Mouse (Mus musculus) CH12.LX (cell line): ENCODE measurements around the gene Tph1. TPM values are rescaled to one million over a fixed set of nuclear protein-coding genes. Genes with fewer than 3 reads are reported as not detected.

Experiments used
- DNase-seq: peaks from one replicate; pipeline ENCODE4 v3.0.0-alpha.2; 2013; ENCODE audit errors: extremely low read depth
- H3K27ac ChIP-seq: 2 replicates; pipeline ENCODE4 v1.5.1; 2012; ENCODE audit warnings: low read depth, mild to moderate bottlenecking, control low read depth, moderate library complexity; ENCODE audit not compliant: insufficient read depth
- H3K27me3 ChIP-seq: replicated peaks from 2 replicates; pipeline ENCODE3; 2012; ENCODE audit warnings: inconsistent platforms
- H3K36me3 ChIP-seq, 2 experiments: replicated peaks in 1 of 2; 2 replicates each; pipeline versions ENCODE3 to v1.6.1; 2012; ENCODE audit warnings: inconsistent platforms in 1 of 2, low read length in 1 of 2, mild to moderate bottlenecking in 1 of 2, mixed read lengths in 1 of 2, moderate library complexity in 1 of 2; ENCODE audit not compliant: control insufficient read depth in 1 of 2, insufficient read depth in 1 of 2
- H3K4me1 ChIP-seq, 2 experiments: 2 replicates each; pipeline ENCODE4 v1.6.1; 2012; ENCODE audit warnings: inconsistent platforms in 1 of 2, moderate library complexity in 1 of 2; ENCODE audit not compliant: insufficient read depth in 2 of 2, control insufficient read depth in 1 of 2
- H3K4me2 ChIP-seq: 2 replicates; pipeline ENCODE4 v1.6.1; 2012; ENCODE audit warnings: low read depth, mild to moderate bottlenecking, control low read depth; ENCODE audit not compliant: poor library complexity, insufficient read depth, severe bottlenecking
- H3K4me3 ChIP-seq, 3 experiments: fragments of 150-350 bp in 1 of 3; sonication (generic) in 1 of 3; replicated peaks in 1 of 3; 2 replicates each; pipeline versions ENCODE3 to v1.5.1; 2011 to 2012; ENCODE audit warnings: low read depth in 2 of 3, low read length in 2 of 3, mild to moderate bottlenecking in 2 of 3, moderate library complexity in 2 of 3, control low read depth in 1 of 3, improper control_type of control experiment in 1 of 3, inconsistent platforms in 1 of 3, mixed read lengths in 1 of 3; ENCODE audit not compliant: poor library complexity in 1 of 3
- H3K79me2 ChIP-seq: replicated peaks from 2 replicates; pipeline ENCODE4 v1.6.1; 2012; ENCODE audit warnings: mild to moderate bottlenecking, moderate library complexity; ENCODE audit not compliant: control insufficient read depth, poor library complexity, insufficient read depth, severe bottlenecking; ENCODE audit errors: extremely low read depth
- H3K9ac ChIP-seq: 2 replicates; pipeline ENCODE4 v1.6.1; 2012; ENCODE audit warnings: low read depth, mild to moderate bottlenecking, control low read depth, moderate library complexity; ENCODE audit not compliant: insufficient read depth
- H3K9me3 ChIP-seq: replicated peaks from 2 replicates; pipeline ENCODE3; 2012; ENCODE audit warnings: low read length, inconsistent platforms, mixed read lengths
- BHLHE40 ChIP-seq: IDR thresholded peaks from 2 replicates; pipeline ENCODE4 v1.6.1; 2011; ENCODE audit warnings: mild to moderate bottlenecking, low read depth, low read length, improper control_type of control experiment
- CHD1 ChIP-seq: IDR thresholded peaks from 2 replicates; pipeline ENCODE4 v1.6.1; 2012; ENCODE audit warnings: low read depth, low read length, improper control_type of control experiment, inconsistent platforms
- CHD2 ChIP-seq: IDR thresholded peaks from 2 replicates; pipeline ENCODE4 v1.6.1; 2011; ENCODE audit warnings: low read length, improper control_type of control experiment
- CTCF ChIP-seq, 2 experiments: IDR thresholded peaks in 1 of 2; conservative IDR thresholded peaks in 1 of 2; 2 replicates each; pipeline ENCODE4 v1.5.1; 2011 to 2012; ENCODE audit warnings: low read depth in 2 of 2, low read length in 2 of 2, improper control_type of control experiment in 1 of 2, inconsistent platforms in 1 of 2, mild to moderate bottlenecking in 1 of 2, moderate library complexity in 1 of 2
- E2F4 ChIP-seq: IDR thresholded peaks from 2 replicates; pipeline ENCODE4 v1.6.1; 2011; ENCODE audit warnings: low read depth, low read length, improper control_type of control experiment; ENCODE audit not compliant: insufficient replicate concordance
- ELF1 ChIP-seq: IDR thresholded peaks from 2 replicates; pipeline ENCODE4 v1.6.1; 2014; ENCODE audit warnings: low read depth, mild to moderate bottlenecking, inconsistent platforms, low read length, improper control_type of control experiment
- EP300 ChIP-seq: IDR thresholded peaks from 2 replicates; pipeline ENCODE4 v1.6.1; 2011; ENCODE audit warnings: low read length, improper control_type of control experiment
- ETS1 ChIP-seq: conservative IDR thresholded peaks from 2 replicates; pipeline ENCODE4 v1.6.1; 2012; ENCODE audit warnings: low read depth, mild to moderate bottlenecking, inconsistent platforms, low read length, improper control_type of control experiment, moderate library complexity
- GABPA ChIP-seq: IDR thresholded peaks from 2 replicates; pipeline ENCODE4 v1.6.1; 2012; ENCODE audit warnings: low read depth, low read length, improper control_type of control experiment, inconsistent platforms; ENCODE audit not compliant: insufficient replicate concordance
- HCFC1 ChIP-seq: IDR thresholded peaks from 2 replicates; pipeline ENCODE4 v1.6.1; 2012; ENCODE audit warnings: low read depth, mild to moderate bottlenecking, inconsistent platforms, low read length, improper control_type of control experiment
- IRF4 ChIP-seq: IDR thresholded peaks from 2 replicates; pipeline ENCODE4 v1.6.1; 2014; ENCODE audit warnings: low read depth, mild to moderate bottlenecking, inconsistent platforms, low read length, improper control_type of control experiment
- JUN ChIP-seq: IDR thresholded peaks from 2 replicates; pipeline ENCODE4 v1.6.1; 2011; ENCODE audit warnings: low read depth, mild to moderate bottlenecking, low read length, improper control_type of control experiment, moderate library complexity; ENCODE audit not compliant: insufficient read depth
- JUND ChIP-seq: conservative IDR thresholded peaks from 2 replicates; pipeline ENCODE4 v1.6.1; 2011; ENCODE audit warnings: low read depth, low read length, improper control_type of control experiment
- KAT2A ChIP-seq: IDR thresholded peaks from 2 replicates; pipeline ENCODE4 v1.6.1; 2012; ENCODE audit warnings: low read length, improper control_type of control experiment, inconsistent platforms; ENCODE audit not compliant: insufficient replicate concordance
- MAFK ChIP-seq: IDR thresholded peaks from 2 replicates; pipeline ENCODE4 v1.6.1; 2011; ENCODE audit warnings: low read length, improper control_type of control experiment; ENCODE audit not compliant: insufficient replicate concordance
- MAZ ChIP-seq: IDR thresholded peaks from 2 replicates; pipeline ENCODE4 v1.6.1; 2012; ENCODE audit warnings: low read depth, mild to moderate bottlenecking, inconsistent platforms, low read length, improper control_type of control experiment, moderate library complexity
- MEF2A ChIP-seq: IDR thresholded peaks from 2 replicates; pipeline ENCODE4 v1.6.1; 2014; ENCODE audit warnings: low read depth, mild to moderate bottlenecking, inconsistent platforms, low read length, improper control_type of control experiment, borderline replicate concordance
- MXI1 ChIP-seq: IDR thresholded peaks from 2 replicates; pipeline ENCODE4 v1.6.1; 2011; ENCODE audit warnings: mild to moderate bottlenecking, low read depth, low read length, improper control_type of control experiment
- MYC ChIP-seq: IDR thresholded peaks from 2 replicates; pipeline ENCODE4 v1.6.1; 2011; ENCODE audit warnings: low read depth, mild to moderate bottlenecking, improper control_type of control experiment, low read length
- NELFE ChIP-seq: IDR thresholded peaks from 2 replicates; pipeline ENCODE4 v1.6.1; 2011; ENCODE audit warnings: low read depth, low read length, improper control_type of control experiment
- NRF1 ChIP-seq: IDR thresholded peaks from 2 replicates; pipeline ENCODE4 v1.6.1; 2014; ENCODE audit warnings: low read depth, mild to moderate bottlenecking, inconsistent platforms, low read length, improper control_type of control experiment, moderate library complexity
- PAX5 ChIP-seq: IDR thresholded peaks from 2 replicates; pipeline ENCODE4 v1.6.1; 2012; ENCODE audit warnings: low read length, inconsistent platforms, mixed read lengths
- POLR2A ChIP-seq: IDR thresholded peaks from 2 replicates; pipeline ENCODE4 v1.6.1; 2011; ENCODE audit warnings: low read depth, mild to moderate bottlenecking, improper control_type of control experiment, low read length
- RAD21 ChIP-seq: IDR thresholded peaks from 2 replicates; pipeline ENCODE4 v1.6.1; 2011; ENCODE audit warnings: low read depth, mild to moderate bottlenecking, low read length, improper control_type of control experiment, moderate library complexity
- RCOR1 ChIP-seq: conservative IDR thresholded peaks from 2 replicates; pipeline ENCODE4 v1.6.1; 2012; ENCODE audit warnings: low read depth, mild to moderate bottlenecking, inconsistent platforms, low read length, improper control_type of control experiment
- SIN3A ChIP-seq: IDR thresholded peaks from 2 replicates; pipeline ENCODE4 v1.6.1; 2012; ENCODE audit warnings: low read length, improper control_type of control experiment, inconsistent platforms
- SMC3 ChIP-seq: IDR thresholded peaks from 2 replicates; pipeline ENCODE4 v1.6.1; 2011; ENCODE audit warnings: low read depth, low read length, improper control_type of control experiment
- TCF12 ChIP-seq: IDR thresholded peaks from 2 replicates; pipeline ENCODE4 v1.6.1; 2014; ENCODE audit warnings: low read depth, mild to moderate bottlenecking, inconsistent platforms, low read length, improper control_type of control experiment
- UBTF ChIP-seq: IDR thresholded peaks from 2 replicates; pipeline ENCODE4 v1.6.1; 2012; ENCODE audit warnings: low read depth, mild to moderate bottlenecking, inconsistent platforms, low read length, improper control_type of control experiment, moderate library complexity
- USF1 ChIP-seq: IDR thresholded peaks from 2 replicates; pipeline ENCODE4 v1.6.1; 2014; ENCODE audit warnings: low read depth, mild to moderate bottlenecking, inconsistent platforms, low read length, improper control_type of control experiment
- USF2 ChIP-seq: conservative IDR thresholded peaks from 2 replicates; pipeline ENCODE4 v1.6.1; 2011; ENCODE audit warnings: low read depth, low read length, improper control_type of control experiment
- ZC3H11A ChIP-seq: IDR thresholded peaks from 2 replicates; pipeline ENCODE4 v1.6.1; 2012; ENCODE audit warnings: low read depth, mild to moderate bottlenecking, inconsistent platforms, low read length, improper control_type of control experiment
- ZKSCAN1 ChIP-seq: IDR thresholded peaks from 2 replicates; pipeline ENCODE4 v1.6.1; 2012; ENCODE audit warnings: low read depth, inconsistent platforms, low read length, improper control_type of control experiment, borderline replicate concordance
- ZMIZ1 ChIP-seq: IDR thresholded peaks from 2 replicates; pipeline ENCODE4 v1.6.1; 2012; ENCODE audit warnings: low read depth, mild to moderate bottlenecking, inconsistent platforms, low read length, improper control_type of control experiment
- ZNF384 ChIP-seq: IDR thresholded peaks from 2 replicates; pipeline ENCODE4 v1.6.1; 2012; ENCODE audit warnings: low read depth, low read length, improper control_type of control experiment, inconsistent platforms
- dilution Hi-C: fragments of 300-500 bp; cut with MboI; formaldehyde crosslinking; loops from 2 replicates; pipeline ENCODE4 v1.14.3; 2020; ENCODE audit warnings: low sequenced_read_pairs; ENCODE audit not compliant: extremely low pct_unique_long_range_greater_than_20kb, extremely low pct_ligation_motif_present
- in situ Hi-C: fragments of 300-500 bp; cut with MboI; formaldehyde crosslinking; loops from 3 replicates; pipeline ENCODE4 v1.14.3; 2019; ENCODE audit warnings: low sequenced_read_pairs, low pct_ligation_motif_present, low pct_unique_long_range_greater_than_20kb, mixed read lengths
- polyA plus RNA-seq: library from polyadenylated mRNA; unstranded; fragments of >175 nt; gene quantifications from 2 replicates; pipeline ENCODE4 v1.2.1, GENCODE M21; 2012; ENCODE audit warnings: low read depth; ENCODE audit not compliant: insufficient read length
- total RNA-seq, 2 experiments: library from RNA; depleted of rRNA; stranded (reverse); fragments of 300-350 nt in 1 of 2; fragments of >200 nt in 1 of 2; gene quantifications; 2 replicates each; pipeline ENCODE4 v1.2.3; 2012 to 2014

Tph1 gene
- total and polyA plus RNA-seq, 3 experiments: 0.13 TPM; not detected in 2

GRCm38 (mm10) chr7:46607428-46608055, 64.8 kb downstream of the Tph1 start (continued):
- TF ChIP-seq USF1 (peak; percentile 32), RCOR1 (peak; percentile 54; the same call in 1 of the 2 replicates), CHD2 (peak; percentile 30; the same call in 1 of the 2 replicates), RAD21 (peak; percentile 45), ZKSCAN1 (no peak), JUND (no peak; the same call in 1 of the 2 replicates), NELFE (no peak), PAX5 (no peak), E2F4 (peak; percentile 91), ZMIZ1 (peak; percentile 35; the same call in 1 of the 2 replicates), CHD1 (no peak), KAT2A (no peak), GABPA (no peak)
- TF ChIP-seq, all 38 proteins: peak for 19

- peak overlapping the region; percentile 37 for H3K4me2 ChIP-seq
- in situ Hi-C loops: loop anchor here (5.0 kb wide), 2 partner anchors 215 to 330 kb away; no protein-coding TSS in a partner anchor
- DNase-seq: peak; percentile 85
- H3K27ac ChIP-seq: peak overlapping the region; percentile 60
- peaks cover 0 to 53% of the 10 kb centered on the region in 2 experiments for H3K36me3 ChIP-seq
- no peaks in the 10 kb centered on the region for H3K27me3 ChIP-seq
- H3K4me1 ChIP-seq: peaks cover 8 to 56% of the 10 kb centered on the region in 2 experiments; a peak in 3 of 4 replicates
- dilution Hi-C loops: no loop called here
- peak overlapping the region in 1 of 3 experiments; percentile 28 for H3K4me3 ChIP-seq
- no peaks in the 10 kb centered on the region for H3K9me3 ChIP-seq
- H3K79me2 ChIP-seq: no peaks in the 10 kb centered on the region
- 0 out of 2 replicates have a peak overlapping the region, but pooled peaks have one; percentile 7 for H3K9ac ChIP-seq
- TF ChIP-seq MYC (no peak), TCF12 (no peak), ZNF384 (peak; percentile 80), GABPA (no peak), BHLHE40 (no peak), IRF4 (no peak), EP300 (peak; percentile 25; the same call in 1 of the 2 replicates), POLR2A (no peak), HCFC1 (no peak), ZC3H11A (no peak), NRF1 (no peak), USF2 (no peak), SMC3 (no peak), E2F4 (no peak), RAD21 (no peak), ZMIZ1 (no peak), NELFE (no peak), UBTF (no peak), CTCF (conservative IDR thresholded peaks at IDR 0.05 in 1 of 2, IDR thresholded peaks at IDR 0.05 in 1 of 2; ENCODE audit: low read depth in 2 of 2, low read length in 2 of 2) (no peak), JUND (no peak), RCOR1 (no peak), KAT2A (no peak), JUN (no peak), ELF1 (no peak), USF1 (no peak), SIN3A (0 out of 2 replicates have a peak, but pooled peaks have one; percentile 19), ETS1 (peak; percentile 20), CHD1 (no peak), MXI1 (no peak), MEF2A (no peak), MAFK (no peak), MAZ (no peak)
Observed at GRCm38 (mm10) chr7:46607031-46607426, 65.3 kb downstream of the Tph1 start.
